Mouse (Mus musculus) embryonic fibroblast, embryonic 13.5 days (primary cell): ENCODE measurements around the gene Fam131c.

ENCODE experiments used
- CTCF ChIP-seq: IDR thresholded peaks from 2 replicates; pipeline ENCODE4 v1.5.1; 2011; ENCODE audit warnings: mild to moderate bottlenecking, control low read depth, low read length, moderate library complexity, borderline replicate concordance; ENCODE audit not compliant: insufficient read depth
- POLR2A ChIP-seq: IDR thresholded peaks from 2 replicates; pipeline ENCODE4 v1.6.1; 2011; ENCODE audit warnings: low read depth, mild to moderate bottlenecking, control low read depth, low read length, moderate library complexity

GRCm38 (mm10) chr4:141387093-141387784 lies 19.2 kb downstream of the Fam131c start:
- TF ChIP-seq POLR2A = no peak
- peak; percentile 73 for TF ChIP-seq CTCF
